Mouse (Mus musculus) olfactory bulb, adult 2 months (tissue): Measurements from ENCODE around the gene Scin.

Experiments used
- CTCF ChIP-seq: fragments of 200-500 bp; IDR thresholded peaks from 2 replicates; pipeline ENCODE4 v1.5.1; 2012; ENCODE audit warnings: low read depth, mild to moderate bottlenecking, low read length, moderate library complexity; ENCODE audit not compliant: insufficient read depth
- POLR2A ChIP-seq: fragments of 200-500 bp; IDR thresholded peaks from 2 replicates; pipeline ENCODE4 v1.6.1; 2012; ENCODE audit warnings: mild to moderate bottlenecking, low read depth, low read length, moderate library complexity; ENCODE audit not compliant: insufficient read depth

DNA sequence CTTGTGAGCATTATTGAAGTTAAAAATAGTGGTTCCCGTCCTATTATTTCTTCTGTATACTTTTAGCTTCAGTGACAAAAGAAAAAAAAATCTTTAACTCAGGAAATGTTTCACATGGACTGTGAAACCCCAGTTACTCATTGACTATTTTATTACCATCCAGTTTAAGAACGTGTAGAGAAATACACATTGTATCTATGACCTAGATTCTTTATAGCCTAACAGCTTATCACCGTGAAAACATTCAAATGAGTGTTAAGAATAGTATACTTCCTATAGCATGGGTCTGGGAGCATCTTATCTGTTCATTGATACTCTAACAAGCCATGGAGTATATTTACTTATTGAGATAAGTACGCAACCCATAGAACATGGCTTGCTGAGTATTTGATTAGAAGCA lies 13.3 kb upstream of the Scin start:
- TF ChIP-seq POLR2A: no peak
- no peak for TF ChIP-seq CTCF
